Mouse (Mus musculus): ENCODE measurements around the gene Epc2. TPM values are rescaled to one million over a fixed set of nuclear protein-coding genes. Genes with fewer than 3 reads are reported as not detected.

Gene Epc2
- polyA plus RNA-seq, 1 experiment from 2014 or later, result 3.7 TPM

- Histone ChIP-seq H3K36me3 (ENCODE audit: control insufficient read depth, insufficient read depth) (no peaks in the 10 kb centered on the region), H3K27ac (ENCODE audit: low read depth, low read length) (no peak overlapping the region), H3K4me1 (replicated peaks; ENCODE audit: control insufficient read depth, insufficient read depth, low read length) (no peaks in the 10 kb centered on the region), H3K4me2 (replicated peaks; ENCODE audit: low read depth) (no peak overlapping the region), H3K9me3 (ENCODE audit: control insufficient read depth) (no peaks in the 10 kb centered on the region), H3K9ac (ENCODE audit: low read depth, low read length) (no peak overlapping the region), H3K27me3 (replicated peaks; ENCODE audit: control insufficient read depth, insufficient read depth, low read length) (no peaks in the 10 kb centered on the region), H3K4me3 (ENCODE audit: low read depth, low read length) (no peak overlapping the region)
- no peak for ATAC-seq
- WGBS, result 68% methylated on average over 11 of the region's 11 CpGs
- TF ChIP-seq CTCF (IDR thresholded peaks at IDR 0.05; ENCODE audit: low read depth), result no peak
Observed at GRCm38 (mm10) chr2:49571159-49571920, 120.1 kb downstream of the Epc2 start.

GRCm38 (mm10) chr2:49572111-49572642, 120.9 kb downstream of the Epc2 start:
- Histone ChIP-seq H3K36me3 (ENCODE audit: control insufficient read depth, insufficient read depth) (no peaks in the 10 kb centered on the region), H3K9ac (ENCODE audit: low read depth, low read length) (no peak overlapping the region), H3K27ac (ENCODE audit: low read depth, low read length) (no peak overlapping the region), H3K9me3 (ENCODE audit: control insufficient read depth) (no peaks in the 10 kb centered on the region), H3K4me3 (ENCODE audit: low read depth, low read length) (no peak overlapping the region), H3K27me3 (replicated peaks; ENCODE audit: control insufficient read depth, insufficient read depth, low read length) (no peaks in the 10 kb centered on the region), H3K4me2 (replicated peaks; ENCODE audit: low read depth) (no peak overlapping the region), H3K4me1 (replicated peaks; ENCODE audit: control insufficient read depth, insufficient read depth, low read length) (no peaks in the 10 kb centered on the region)
- 64% methylated on average over 12 of the region's 12 CpGs for WGBS
- ATAC-seq, result no peak
- no peak for TF ChIP-seq CTCF (IDR thresholded peaks at IDR 0.05; ENCODE audit: low read depth)

DNA sequence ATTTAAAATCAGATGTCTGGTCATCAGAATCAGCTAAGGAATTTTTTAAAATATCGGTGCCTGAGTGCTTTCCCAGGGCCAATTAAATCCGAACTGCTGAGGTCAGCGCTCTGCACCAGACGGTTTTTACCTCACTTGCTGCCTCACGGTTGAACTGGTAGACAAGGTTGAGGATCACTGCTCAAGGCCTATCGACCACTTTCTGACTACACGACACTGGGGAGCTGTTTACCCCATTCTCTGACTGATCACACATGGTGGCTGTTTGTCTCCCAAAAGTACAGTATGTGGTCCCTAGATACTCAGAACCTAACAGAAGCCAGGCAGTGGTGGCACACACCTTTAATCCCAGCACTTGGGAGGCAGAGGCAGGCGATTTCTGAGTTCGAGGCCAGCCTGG, 121.4 kb downstream of the Epc2 start:
- Histone ChIP-seq H3K9ac (ENCODE audit: low read depth, low read length) (no peak overlapping the region), H3K4me1 (replicated peaks; ENCODE audit: control insufficient read depth, insufficient read depth, low read length) (no peaks in the 10 kb centered on the region), H3K36me3 (ENCODE audit: control insufficient read depth, insufficient read depth) (no peaks in the 10 kb centered on the region), H3K4me2 (replicated peaks; ENCODE audit: low read depth) (no peak overlapping the region), H3K4me3 (ENCODE audit: low read depth, low read length) (no peak overlapping the region), H3K9me3 (ENCODE audit: control insufficient read depth) (no peaks in the 10 kb centered on the region), H3K27me3 (replicated peaks; ENCODE audit: control insufficient read depth, insufficient read depth, low read length) (no peaks in the 10 kb centered on the region), H3K27ac (ENCODE audit: low read depth, low read length) (no peak overlapping the region)
- 82% methylated on average over 9 of the region's 9 CpGs for WGBS
- TF ChIP-seq CTCF (IDR thresholded peaks at IDR 0.05; ENCODE audit: low read depth), result no peak
- no peak for ATAC-seq

DNA sequence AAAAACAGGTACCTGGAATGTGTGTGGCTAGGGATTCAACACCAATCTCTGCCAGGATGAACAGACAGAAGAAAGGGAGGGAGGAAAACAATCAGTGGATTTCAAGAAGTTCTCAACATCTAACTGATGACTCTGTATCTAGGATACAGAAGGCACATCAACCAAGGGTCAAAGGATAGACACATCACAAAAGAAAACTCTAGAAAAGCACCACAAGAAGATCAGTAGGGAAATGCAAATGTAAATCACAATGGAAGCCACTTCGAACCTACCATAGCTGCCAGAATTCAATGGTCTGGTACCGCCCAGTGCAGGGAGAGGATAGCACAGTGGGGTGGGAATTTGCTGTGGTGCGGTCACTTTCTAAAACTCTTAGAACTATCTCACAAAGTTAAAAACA, 122.0 kb downstream of the Epc2 start:
- no peak overlapping the region for H3K27ac ChIP-seq (ENCODE audit: low read depth, low read length)
- no peak overlapping the region for H3K4me2 ChIP-seq (replicated peaks; ENCODE audit: low read depth)
- 92% methylated on average over 3 of the region's 3 CpGs for WGBS
- H3K9ac ChIP-seq (ENCODE audit: low read depth, low read length), result no peak overlapping the region
- no peaks in the 10 kb centered on the region for H3K9me3 ChIP-seq (ENCODE audit: control insufficient read depth)
- H3K4me1 ChIP-seq (replicated peaks; ENCODE audit: control insufficient read depth, insufficient read depth, low read length), result no peaks in the 10 kb centered on the region
- H3K4me3 ChIP-seq (ENCODE audit: low read depth, low read length), result no peak overlapping the region
- no peak for TF ChIP-seq CTCF (IDR thresholded peaks at IDR 0.05; ENCODE audit: low read depth)
- ATAC-seq, result no peak
- H3K36me3 ChIP-seq (ENCODE audit: control insufficient read depth, insufficient read depth), result no peaks in the 10 kb centered on the region
- H3K27me3 ChIP-seq (replicated peaks; ENCODE audit: control insufficient read depth, insufficient read depth, low read length), result no peaks in the 10 kb centered on the region

- no peak for ATAC-seq
- Histone ChIP-seq H3K4me1 (replicated peaks; ENCODE audit: control insufficient read depth, insufficient read depth, low read length) (no peaks in the 10 kb centered on the region), H3K9me3 (ENCODE audit: control insufficient read depth) (no peaks in the 10 kb centered on the region), H3K27me3 (replicated peaks; ENCODE audit: control insufficient read depth, insufficient read depth, low read length) (no peaks in the 10 kb centered on the region), H3K4me3 (ENCODE audit: low read depth, low read length) (no peak overlapping the region), H3K4me2 (replicated peaks; ENCODE audit: low read depth) (no peak overlapping the region), H3K36me3 (ENCODE audit: control insufficient read depth, insufficient read depth) (no peaks in the 10 kb centered on the region), H3K27ac (ENCODE audit: low read depth, low read length) (no peak overlapping the region), H3K9ac (ENCODE audit: low read depth, low read length) (no peak overlapping the region)
- TF ChIP-seq CTCF (IDR thresholded peaks at IDR 0.05; ENCODE audit: low read depth), result no peak
- WGBS, result 75% methylated on average over 3 of the region's 3 CpGs
Observed at GRCm38 (mm10) chr2:49580585-49580984, 129.3 kb downstream of the Epc2 start.

GRCm38 (mm10) chr2:49582546-49582945, 131.3 kb downstream of the Epc2 start:
- Histone ChIP-seq H3K4me2 (replicated peaks; ENCODE audit: low read depth) (no peak overlapping the region), H3K4me3 (ENCODE audit: low read depth, low read length) (no peak overlapping the region), H3K36me3 (ENCODE audit: control insufficient read depth, insufficient read depth) (no peaks in the 10 kb centered on the region), H3K27ac (ENCODE audit: low read depth, low read length) (no peak overlapping the region), H3K9ac (ENCODE audit: low read depth, low read length) (no peak overlapping the region), H3K9me3 (ENCODE audit: control insufficient read depth) (no peaks in the 10 kb centered on the region), H3K27me3 (replicated peaks; ENCODE audit: control insufficient read depth, insufficient read depth, low read length) (no peaks in the 10 kb centered on the region), H3K4me1 (replicated peaks; ENCODE audit: control insufficient read depth, insufficient read depth, low read length) (no peaks in the 10 kb centered on the region)
- TF ChIP-seq CTCF (IDR thresholded peaks at IDR 0.05; ENCODE audit: low read depth), result no peak
- ATAC-seq, result no peak
- WGBS, result 86% methylated on average over 5 of the region's 5 CpGs
